Mouse (Mus musculus): Measurements from ENCODE around the gene Enox1. TPM values are rescaled to one million over a fixed set of nuclear protein-coding genes. Genes with fewer than 3 reads are reported as not detected.

Enox1 gene
- polyA plus RNA-seq, 1 experiment: not detected

DNA sequence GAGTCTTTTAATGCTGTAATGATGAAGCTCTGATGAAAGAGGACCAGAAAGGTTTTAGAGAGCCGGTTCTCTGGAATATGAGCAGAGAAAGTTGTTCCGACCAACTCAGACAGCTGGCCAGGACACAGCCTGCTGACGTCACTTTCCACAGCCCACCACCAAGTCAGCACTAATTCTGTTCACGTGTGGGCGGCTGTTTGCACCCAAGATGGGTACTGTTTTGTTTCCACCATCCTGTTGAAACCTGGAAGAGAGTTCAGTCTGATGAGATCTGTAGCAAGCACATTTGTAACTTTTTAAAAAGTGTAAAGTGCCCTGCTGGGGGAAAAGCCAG, 424.3 kb downstream of the Enox1 start:
- no peak for TF ChIP-seq POLR2A (IDR thresholded peaks at IDR 0.05; ENCODE audit: borderline replicate concordance, low read depth, low read length)
- no peak for TF ChIP-seq CTCF (IDR thresholded peaks at IDR 0.05; ENCODE audit: low read depth, low read length)
- no peak overlapping the region for H3K4me3 ChIP-seq (ENCODE audit: insufficient read depth, low read length)
- H3K27ac ChIP-seq (ENCODE audit: insufficient read depth, low read depth, low read length): no peak overlapping the region
- no peaks in the 10 kb centered on the region for H3K4me1 ChIP-seq (ENCODE audit: control insufficient read depth, insufficient read depth, low read length)

DNA sequence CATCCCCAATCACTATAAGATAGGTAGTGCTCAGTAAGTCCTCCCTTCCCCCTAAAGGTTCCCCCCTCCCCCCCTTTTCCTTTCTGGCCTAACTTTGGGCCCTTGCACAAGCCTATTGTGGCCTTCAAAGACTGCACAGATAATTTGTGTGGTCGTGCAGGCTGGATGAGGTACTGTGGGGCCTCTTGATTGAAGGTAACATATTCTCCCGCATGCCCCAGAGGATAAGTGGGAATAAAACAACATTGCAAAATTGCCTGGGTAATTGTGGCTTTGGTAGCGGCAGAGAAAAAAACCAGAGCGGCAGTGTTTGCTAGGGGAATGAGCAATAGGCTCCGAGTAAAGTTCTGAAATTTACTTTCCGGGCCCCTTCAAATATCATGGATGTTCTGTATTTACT, 425.1 kb downstream of the Enox1 start:
- no peaks in the 10 kb centered on the region for H3K4me1 ChIP-seq (ENCODE audit: control insufficient read depth, insufficient read depth, low read length)
- no peak overlapping the region for H3K27ac ChIP-seq (ENCODE audit: insufficient read depth, low read depth, low read length)
- TF ChIP-seq POLR2A (IDR thresholded peaks at IDR 0.05; ENCODE audit: borderline replicate concordance, low read depth, low read length) (no peak), CTCF (IDR thresholded peaks at IDR 0.05; ENCODE audit: low read depth, low read length) (no peak)
- no peak overlapping the region for H3K4me3 ChIP-seq (ENCODE audit: insufficient read depth, low read length)

DNA sequence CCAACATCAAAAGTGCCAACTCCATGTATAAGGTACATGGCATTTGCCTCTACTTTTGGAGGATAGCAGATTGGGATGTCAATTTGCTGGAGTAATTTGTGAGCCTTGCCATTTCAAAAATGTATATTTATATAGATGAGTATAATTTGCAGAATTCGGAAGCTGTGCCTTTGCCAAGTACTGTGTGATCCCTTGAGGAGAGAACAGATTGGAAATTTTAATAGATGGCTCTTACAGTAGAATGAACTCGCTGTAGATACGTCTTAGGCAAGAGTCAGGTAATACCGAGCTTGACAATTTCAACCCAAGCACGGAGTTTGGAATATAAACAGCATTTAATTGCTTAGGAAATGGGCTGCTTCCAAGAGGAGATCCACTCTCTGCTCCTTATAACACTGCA, 427.9 kb downstream of the Enox1 start:
- Histone ChIP-seq H3K4me1 (ENCODE audit: control insufficient read depth, insufficient read depth, low read length) (no peaks in the 10 kb centered on the region), H3K4me3 (ENCODE audit: insufficient read depth, low read length) (no peak overlapping the region), H3K27ac (ENCODE audit: insufficient read depth, low read depth, low read length) (no peak overlapping the region)
- TF ChIP-seq CTCF (IDR thresholded peaks at IDR 0.05; ENCODE audit: low read depth, low read length) (no peak), POLR2A (IDR thresholded peaks at IDR 0.05; ENCODE audit: borderline replicate concordance, low read depth, low read length) (no peak)

- Histone ChIP-seq H3K4me3 (ENCODE audit: insufficient read depth, low read length) (no peak overlapping the region), H3K4me1 (ENCODE audit: control insufficient read depth, insufficient read depth, low read length) (no peaks in the 10 kb centered on the region), H3K27ac (ENCODE audit: insufficient read depth, low read depth, low read length) (no peak overlapping the region)
- TF ChIP-seq CTCF (IDR thresholded peaks at IDR 0.05; ENCODE audit: low read depth, low read length) (no peak), POLR2A (IDR thresholded peaks at IDR 0.05; ENCODE audit: borderline replicate concordance, low read depth, low read length) (no peak)
Measured at GRCm38 (mm10) chr14:77585031-77585800, 428.7 kb downstream of the Enox1 start.

GRCm38 (mm10) chr14:77586033-77586432, 429.5 kb downstream of the Enox1 start:
- no peak overlapping the region for H3K4me3 ChIP-seq (ENCODE audit: insufficient read depth, low read length)
- H3K4me1 ChIP-seq (ENCODE audit: control insufficient read depth, insufficient read depth, low read length): no peaks in the 10 kb centered on the region
- no peak overlapping the region for H3K27ac ChIP-seq (ENCODE audit: insufficient read depth, low read depth, low read length)
- TF ChIP-seq CTCF (IDR thresholded peaks at IDR 0.05; ENCODE audit: low read depth, low read length) (no peak), POLR2A (IDR thresholded peaks at IDR 0.05; ENCODE audit: borderline replicate concordance, low read depth, low read length) (no peak)

DNA sequence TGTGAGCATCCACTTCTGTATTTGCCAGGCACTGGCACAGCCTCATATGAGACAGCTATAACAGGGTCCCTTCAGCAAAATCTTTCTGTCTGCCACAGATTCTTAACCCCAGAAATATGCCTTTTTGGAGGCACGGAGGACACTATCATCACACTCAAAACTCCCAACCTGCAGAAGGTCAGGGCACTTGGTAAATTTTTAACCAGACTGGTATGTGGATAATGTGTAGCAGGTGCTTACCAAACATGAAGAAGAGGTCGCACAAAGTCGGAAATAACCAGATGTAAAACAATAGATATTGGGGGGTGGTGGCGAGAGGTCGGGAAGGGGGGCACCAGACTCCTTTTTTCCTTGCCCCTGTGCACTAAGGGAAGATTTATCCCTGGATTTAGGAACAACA, 430.6 kb downstream of the Enox1 start:
- no peaks in the 10 kb centered on the region for H3K4me1 ChIP-seq (ENCODE audit: control insufficient read depth, insufficient read depth, low read length)
- no peak for TF ChIP-seq CTCF (IDR thresholded peaks at IDR 0.05; ENCODE audit: low read depth, low read length)
- TF ChIP-seq POLR2A (IDR thresholded peaks at IDR 0.05; ENCODE audit: borderline replicate concordance, low read depth, low read length): no peak
- no peak overlapping the region for H3K27ac ChIP-seq (ENCODE audit: insufficient read depth, low read depth, low read length)
- H3K4me3 ChIP-seq (ENCODE audit: insufficient read depth, low read length): no peak overlapping the region

DNA sequence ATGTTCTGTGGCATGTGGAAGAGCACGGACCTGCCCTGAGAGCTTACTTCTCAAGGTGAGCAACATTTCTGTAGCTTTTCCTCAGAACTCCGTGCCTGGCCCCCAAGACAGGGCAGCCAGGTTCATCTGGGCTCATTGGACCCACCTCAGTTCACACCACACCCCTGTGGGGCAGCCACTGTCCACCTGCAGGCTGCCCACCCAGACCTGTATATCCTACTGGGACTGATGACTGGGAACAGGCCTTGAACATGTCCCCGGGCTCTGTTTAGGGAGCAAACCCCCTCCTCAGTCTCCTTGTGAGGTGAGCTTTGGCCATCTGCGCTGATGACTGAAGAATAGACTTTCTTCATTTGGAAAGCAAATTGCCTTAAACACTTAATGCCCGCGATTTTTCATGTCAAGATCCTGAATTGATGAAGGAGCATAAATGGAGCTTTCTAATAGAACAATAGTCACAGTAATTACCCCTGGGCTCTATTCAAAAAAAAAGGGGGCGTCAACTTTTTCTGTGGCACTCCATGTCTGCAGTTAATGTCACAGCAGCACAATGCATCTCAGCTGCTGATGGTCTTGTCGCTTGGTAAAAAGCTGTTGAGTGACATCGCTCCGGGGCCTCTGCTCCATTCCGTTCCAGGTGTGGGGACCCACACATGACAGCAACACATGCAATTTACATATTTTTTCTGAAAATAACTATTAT, 436.7 kb downstream of the Enox1 start:
- TF ChIP-seq CTCF (IDR thresholded peaks at IDR 0.05; ENCODE audit: low read depth, low read length) (no peak), POLR2A (IDR thresholded peaks at IDR 0.05; ENCODE audit: borderline replicate concordance, low read depth, low read length) (no peak)
- Histone ChIP-seq H3K4me3 (ENCODE audit: insufficient read depth, low read length) (no peak overlapping the region), H3K27ac (ENCODE audit: insufficient read depth, low read depth, low read length) (no peak overlapping the region), H3K4me1 (ENCODE audit: control insufficient read depth, insufficient read depth, low read length) (no peaks in the 10 kb centered on the region)

DNA sequence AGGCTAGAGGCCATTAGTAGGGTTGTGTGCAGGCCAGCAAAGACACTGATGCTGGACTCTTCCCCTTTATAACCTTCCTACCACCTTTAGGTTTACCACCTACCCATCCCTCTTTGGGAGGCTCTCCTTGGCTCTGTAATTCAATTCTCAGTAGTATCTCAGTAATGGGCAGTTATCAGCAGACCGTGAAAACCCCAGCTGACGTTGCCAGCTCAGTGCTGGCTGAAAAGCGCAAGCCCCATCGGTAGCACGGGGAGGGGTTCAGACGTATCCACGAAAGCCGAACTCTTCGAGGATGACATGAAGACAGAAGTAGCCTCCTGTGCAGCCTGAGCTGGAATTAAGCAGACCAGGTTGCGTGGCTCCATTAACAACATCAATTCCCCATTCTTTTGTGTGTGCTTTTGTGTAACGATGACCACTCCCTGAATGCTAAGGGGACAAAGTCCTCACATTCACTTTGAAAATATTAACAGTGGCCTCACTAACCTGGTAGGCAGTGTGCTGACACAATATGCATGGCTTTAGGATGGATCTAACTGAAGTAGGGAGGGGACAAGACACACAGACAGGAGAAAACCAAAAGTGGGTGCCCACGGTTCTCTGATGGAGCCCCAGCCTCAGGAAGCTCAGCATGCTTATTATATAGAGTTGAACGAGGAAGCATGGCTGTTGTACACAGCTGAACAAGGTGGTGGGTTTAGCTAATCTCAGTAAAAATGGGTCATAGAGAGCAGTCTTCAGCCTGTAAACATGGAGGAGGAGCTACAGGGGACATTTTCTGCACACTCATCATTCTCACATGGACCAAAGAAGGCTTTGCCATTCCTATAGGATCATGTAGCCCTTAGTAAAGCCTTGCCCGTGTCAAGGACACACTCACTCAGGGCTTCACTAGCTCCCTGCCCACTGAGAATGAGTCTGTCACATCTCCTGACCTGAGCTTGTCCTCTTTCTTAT, 439.9 kb downstream of the Enox1 start:
- H3K27ac ChIP-seq (ENCODE audit: insufficient read depth, low read depth, low read length): no peak overlapping the region
- no peaks in the 10 kb centered on the region for H3K4me1 ChIP-seq (ENCODE audit: control insufficient read depth, insufficient read depth, low read length)
- TF ChIP-seq POLR2A (IDR thresholded peaks at IDR 0.05; ENCODE audit: borderline replicate concordance, low read depth, low read length) (no peak), CTCF (IDR thresholded peaks at IDR 0.05; ENCODE audit: low read depth, low read length) (no peak)
- H3K4me3 ChIP-seq (ENCODE audit: insufficient read depth, low read length): no peak overlapping the region

DNA sequence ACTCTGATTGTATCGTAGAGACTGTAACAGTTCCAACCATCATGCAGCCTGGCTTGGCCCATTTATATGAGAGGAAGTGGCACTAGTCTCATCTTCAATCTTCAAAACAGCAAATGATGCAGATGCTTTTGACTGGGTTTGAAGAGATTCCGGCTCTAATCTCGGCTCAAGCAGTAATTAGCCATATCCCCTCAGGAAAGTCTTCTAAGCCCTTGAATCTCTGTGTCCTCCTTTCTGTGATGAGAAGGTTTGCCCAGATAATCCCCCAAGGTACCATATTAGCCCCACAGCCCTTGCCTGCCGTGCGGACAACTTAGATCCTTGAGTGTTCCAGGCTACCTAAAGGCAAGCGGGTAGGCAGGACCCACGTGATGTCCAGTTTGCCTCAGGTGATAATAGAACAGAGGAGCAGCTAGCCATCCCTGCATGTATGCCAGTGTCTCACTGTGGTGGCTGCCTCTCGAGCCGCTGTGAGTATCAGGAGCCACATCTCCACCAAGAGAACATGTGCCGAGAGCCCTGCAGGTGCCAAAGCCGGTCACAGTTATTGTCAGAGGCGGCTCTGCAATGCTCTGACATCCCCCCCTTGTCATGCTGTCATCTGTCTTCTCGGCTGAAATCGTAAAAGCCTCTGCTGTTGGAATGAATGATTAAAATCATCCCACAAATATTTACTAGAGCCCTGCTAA, 442.6 kb downstream of the Enox1 start:
- Histone ChIP-seq H3K4me1 (ENCODE audit: control insufficient read depth, insufficient read depth, low read length) (no peaks in the 10 kb centered on the region), H3K4me3 (ENCODE audit: insufficient read depth, low read length) (no peak overlapping the region), H3K27ac (ENCODE audit: insufficient read depth, low read depth, low read length) (no peak overlapping the region)
- TF ChIP-seq POLR2A (IDR thresholded peaks at IDR 0.05; ENCODE audit: borderline replicate concordance, low read depth, low read length) (no peak), CTCF (IDR thresholded peaks at IDR 0.05; ENCODE audit: low read depth, low read length) (no peak)
